Mouse (Mus musculus): ENCODE measurements at regions not wholly inside any gene's neighbourhood (a gene's known extent, or its start where the extent isn't known, plus 50 kb on each side); places are given as distances from the start of the nearest gene placed in this dataset.
"Not testable (repeated sequence)": the region's sequence is repeated elsewhere in the genome, so short reads cannot be mapped to it uniquely, and the experiment has no call there.

DNA sequence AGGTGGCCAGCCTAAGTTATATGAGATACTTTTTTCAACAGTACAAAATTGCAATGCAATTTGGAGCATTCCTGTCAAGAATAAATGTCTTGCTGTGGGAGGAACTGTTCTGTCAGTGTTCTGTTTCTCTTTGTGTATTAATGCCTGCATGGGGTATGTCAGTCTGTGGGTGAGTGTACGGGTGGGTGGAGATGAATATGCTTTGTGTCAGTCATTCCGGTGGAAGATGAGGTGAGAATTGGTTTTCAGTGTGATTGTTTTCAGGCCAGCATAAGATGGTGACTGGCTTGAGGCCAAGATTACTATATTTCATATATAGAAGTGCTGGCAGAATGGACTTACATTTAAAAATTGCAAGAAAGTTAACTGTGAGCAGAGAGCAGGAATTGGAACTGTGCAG, 184.0 kb downstream of the Frk start:
- intact Hi-C loops (cut with DNase I): no loop called here
- peak; percentile 9 to 30 for DNase-seq (ENCODE audit: low spot score in 2 of 2)

GRCm38 (mm10) chr10:34667735-34668439, 184.7 kb downstream of the Frk start:
- intact Hi-C loops (cut with DNase I): no loop called here
- no peak for DNase-seq (ENCODE audit: low spot score in 2 of 2)

DNA sequence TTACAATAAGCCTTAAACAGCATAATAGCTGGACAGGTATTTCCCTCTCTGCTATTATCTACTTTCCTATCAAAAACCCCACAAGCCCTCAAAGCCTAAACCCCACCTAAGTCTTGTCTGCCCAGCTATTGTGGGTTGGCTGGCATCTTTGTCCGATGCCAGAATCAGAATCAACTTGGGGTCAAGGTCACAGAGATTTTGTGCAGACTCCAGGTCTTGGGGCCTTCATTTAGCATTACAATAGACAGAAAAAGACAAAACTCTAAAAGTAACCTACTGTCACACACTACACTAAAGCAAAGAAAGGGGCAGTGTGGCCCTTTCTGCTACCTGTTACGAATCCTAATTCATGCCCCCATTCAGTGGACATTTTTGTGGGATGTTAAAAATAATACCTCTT, 188.6 kb downstream of the Frk start:
- intact Hi-C loops (cut with DNase I): no loop called here
- DNase-seq (ENCODE audit: low spot score in 2 of 2): no peak

- intact Hi-C loops (cut with DNase I); DNase-seq (ENCODE audit: low spot score in 2 of 2): not testable (repeated sequence)
Measured at GRCm38 (mm10) chr10:34699414-34699813, 216.2 kb downstream of the Frk start.

GRCm38 (mm10) chr10:34701956-34702355, 218.8 kb downstream of the Frk start:
- DNase-seq (ENCODE audit: low spot score in 2 of 2): no peak
- intact Hi-C loops (cut with DNase I): no loop called here

DNA sequence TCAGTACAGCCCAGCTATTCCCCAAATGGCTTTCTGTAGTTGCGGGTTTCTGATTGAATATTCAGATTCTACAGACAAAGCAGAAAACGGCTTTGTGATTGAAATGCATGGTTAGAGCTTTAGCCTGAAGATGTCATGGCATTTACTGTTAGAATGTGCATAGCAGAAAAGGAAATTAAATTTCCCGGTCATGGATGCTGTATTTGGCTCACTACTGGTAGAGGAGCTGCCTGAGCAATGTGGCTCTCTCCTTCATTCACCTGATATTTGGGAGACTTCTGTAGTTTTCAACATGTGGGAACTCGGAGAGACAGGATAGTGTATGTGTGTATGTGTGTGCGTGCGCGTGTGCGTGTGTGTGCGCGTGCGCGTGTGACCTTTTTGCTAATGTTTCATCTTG, 222.2 kb downstream of the Frk start:
- intact Hi-C loops (cut with DNase I): no loop called here

GRCm38 (mm10) chr10:34731249-34731648, 248.1 kb downstream of the Frk start:
- DNase-seq (ENCODE audit: low spot score in 2 of 2): no peak
- intact Hi-C loops (cut with DNase I): no loop called here

More for the DNA sequence above, 222.2 kb downstream of the Frk start:
- DNase-seq (ENCODE audit: low spot score in 2 of 2): no peak

DNA sequence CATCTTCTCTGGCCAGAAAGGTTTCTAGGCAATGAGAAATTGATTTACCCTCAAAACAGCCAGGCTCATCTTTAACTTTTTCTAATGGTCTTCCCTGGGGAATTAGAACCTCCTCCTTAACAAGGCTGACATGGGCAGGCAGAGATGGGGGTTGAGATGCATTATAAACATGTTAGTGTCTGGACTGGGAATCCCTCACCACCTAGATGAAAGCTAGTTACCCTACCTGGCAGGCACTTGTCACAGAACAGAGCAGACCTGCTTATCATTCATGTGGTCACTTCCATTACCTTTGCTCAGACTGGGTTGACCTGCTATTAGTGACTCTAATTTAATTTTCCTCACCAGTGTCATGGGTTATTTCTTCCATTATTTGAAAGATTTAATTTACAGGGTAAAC, 279.2 kb downstream of the Frk start:
- no peak for DNase-seq (ENCODE audit: low spot score in 2 of 2)
- intact Hi-C loops (cut with DNase I): no loop called here

DNA sequence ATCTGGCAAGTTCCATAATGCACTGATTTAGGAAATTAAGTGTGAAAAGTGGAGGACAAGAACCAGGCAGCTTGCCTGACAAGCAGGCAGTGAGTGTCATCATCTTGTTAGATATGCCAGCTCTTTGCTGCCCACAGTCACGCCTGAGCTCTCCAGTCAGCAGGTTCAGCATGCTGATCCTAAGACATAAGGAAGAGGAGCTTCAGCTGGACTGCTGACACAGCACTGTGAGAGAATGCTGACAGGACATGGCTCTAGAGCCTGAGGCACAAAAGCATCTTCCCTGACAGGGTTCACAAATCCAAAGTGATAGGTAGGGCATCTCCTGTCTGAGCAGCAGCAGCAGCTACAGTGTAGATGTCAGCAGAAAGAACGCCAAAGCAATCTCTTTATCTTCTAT, 308.9 kb downstream of the Frk start:
- intact Hi-C loops (cut with DNase I): no loop called here
- no peak for DNase-seq (ENCODE audit: low spot score in 2 of 2)

- no peak for DNase-seq (ENCODE audit: low spot score in 2 of 2)
- intact Hi-C loops (cut with DNase I): no loop called here
Measured at GRCm38 (mm10) chr10:34811131-34811530, 327.9 kb downstream of the Frk start.

- intact Hi-C loops (cut with DNase I): no loop called here
- no peak for DNase-seq (ENCODE audit: low spot score in 2 of 2)
Measured at GRCm38 (mm10) chr10:34824121-34824520, 340.9 kb downstream of the Frk start.

DNA sequence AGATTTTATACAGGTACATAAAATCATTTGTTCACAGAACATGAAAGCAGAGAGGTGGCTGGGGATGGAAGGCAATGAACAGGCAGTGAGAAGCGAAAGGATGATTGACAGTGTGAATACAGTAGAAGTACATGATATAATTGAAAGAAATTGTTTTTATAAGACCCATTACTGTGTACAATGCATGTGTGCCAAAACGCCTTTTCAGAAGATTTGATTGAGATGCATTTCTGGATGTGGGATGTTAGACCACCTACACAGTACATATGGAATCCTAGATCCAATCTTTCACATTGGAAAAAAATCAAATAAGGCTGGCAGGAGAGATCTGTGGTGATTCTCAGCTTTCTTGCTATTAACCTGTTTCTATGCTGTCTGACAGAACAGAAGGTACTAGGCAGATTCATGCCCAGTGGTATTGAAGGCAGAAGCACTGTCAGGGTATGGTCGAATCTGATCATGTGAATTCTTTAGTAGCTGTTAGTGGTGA, 358.9 kb downstream of the Frk start:
- no peak for DNase-seq (ENCODE audit: low spot score in 2 of 2)
- intact Hi-C loops (cut with DNase I): no loop called here

GRCm38 (mm10) chr10:34856494-34857146, 373.4 kb downstream of the Frk start:
- DNase-seq (ENCODE audit: low spot score in 2 of 2): no peak
- intact Hi-C loops (cut with DNase I): no loop called here

- DNase-seq (ENCODE audit: low spot score in 2 of 2): no peak
Measured at GRCm38 (mm10) chr10:34862693-34863092, 379.5 kb downstream of the Frk start.

GRCm38 (mm10) chr10:34871888-34872287, 388.7 kb downstream of the Frk start:
- intact Hi-C loops (cut with DNase I): no loop called here
- no peak for DNase-seq (ENCODE audit: low spot score in 2 of 2)

More at GRCm38 (mm10) chr10:34862693-34863092, 379.5 kb downstream of the Frk start:
- intact Hi-C loops (cut with DNase I): no loop called here

DNA sequence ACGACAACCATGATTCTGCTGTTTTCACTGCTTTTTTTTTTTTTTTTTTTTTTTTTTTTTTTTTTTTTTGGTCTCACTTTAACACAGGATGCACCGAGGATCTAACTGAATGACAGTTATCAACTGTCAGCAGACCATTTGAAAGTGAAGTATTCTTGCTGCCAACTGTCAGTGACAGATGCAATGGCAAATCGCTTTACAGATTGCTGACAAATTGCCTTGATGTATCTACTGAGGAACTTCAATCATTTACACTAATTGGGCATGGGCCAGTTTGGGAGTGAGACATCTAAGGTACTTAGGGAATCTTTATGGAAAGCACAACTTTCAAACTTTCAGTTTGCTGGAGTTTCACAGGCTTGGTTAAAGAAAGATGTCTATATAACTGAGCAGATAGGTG, 395.3 kb downstream of the Frk start:
- intact Hi-C loops (cut with DNase I): no loop called here
- no peak for DNase-seq (ENCODE audit: low spot score in 2 of 2)

DNA sequence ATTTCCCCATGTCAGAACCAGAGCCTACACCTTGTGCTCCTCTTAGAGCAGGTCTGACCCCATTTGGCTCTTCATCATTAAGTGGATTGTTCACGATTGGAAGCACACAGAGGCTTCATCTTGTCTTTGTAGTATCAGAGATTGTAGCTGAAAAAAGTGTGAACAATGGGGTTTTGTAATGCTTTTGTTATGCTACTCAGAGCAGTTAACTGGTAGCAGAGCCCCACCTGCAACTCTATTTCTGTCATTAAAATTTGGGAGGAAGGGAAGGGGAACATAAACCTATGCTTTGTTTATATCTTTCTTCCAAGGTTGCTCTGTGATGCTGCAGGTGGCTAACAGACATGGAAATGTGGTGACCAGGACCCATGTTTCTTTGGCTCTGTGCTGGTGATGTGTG, 404.4 kb downstream of the Frk start:
- intact Hi-C loops (cut with DNase I): no loop called here
- no peak for DNase-seq (ENCODE audit: low spot score in 2 of 2)

GRCm38 (mm10) chr10:34904274-34904673, 421.1 kb downstream of the Frk start:
- DNase-seq (ENCODE audit: low spot score in 2 of 2): no peak

DNA sequence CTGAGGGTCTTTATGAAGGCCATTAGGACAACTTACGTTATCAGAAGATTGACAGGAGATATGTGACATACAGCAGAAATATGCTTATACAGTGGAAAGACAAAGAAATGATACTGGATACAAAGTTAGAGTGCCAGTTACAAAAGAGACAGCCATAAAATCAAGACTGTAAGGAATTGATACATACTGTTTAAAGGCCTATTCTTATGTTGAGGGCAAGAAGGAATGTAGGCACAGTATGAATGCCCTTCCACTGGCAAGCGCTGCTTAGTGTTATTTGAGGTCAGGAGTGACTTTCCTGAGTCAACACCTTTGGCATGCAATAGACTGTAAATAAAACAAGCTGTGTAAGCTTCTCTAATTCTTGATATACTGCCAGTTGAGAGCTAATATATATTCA, 421.5 kb downstream of the Frk start:
- DNase-seq (ENCODE audit: low spot score in 2 of 2): no peak
- intact Hi-C loops (cut with DNase I): no loop called here

More at GRCm38 (mm10) chr10:34904274-34904673, 421.1 kb downstream of the Frk start:
- intact Hi-C loops (cut with DNase I): no loop called here

DNA sequence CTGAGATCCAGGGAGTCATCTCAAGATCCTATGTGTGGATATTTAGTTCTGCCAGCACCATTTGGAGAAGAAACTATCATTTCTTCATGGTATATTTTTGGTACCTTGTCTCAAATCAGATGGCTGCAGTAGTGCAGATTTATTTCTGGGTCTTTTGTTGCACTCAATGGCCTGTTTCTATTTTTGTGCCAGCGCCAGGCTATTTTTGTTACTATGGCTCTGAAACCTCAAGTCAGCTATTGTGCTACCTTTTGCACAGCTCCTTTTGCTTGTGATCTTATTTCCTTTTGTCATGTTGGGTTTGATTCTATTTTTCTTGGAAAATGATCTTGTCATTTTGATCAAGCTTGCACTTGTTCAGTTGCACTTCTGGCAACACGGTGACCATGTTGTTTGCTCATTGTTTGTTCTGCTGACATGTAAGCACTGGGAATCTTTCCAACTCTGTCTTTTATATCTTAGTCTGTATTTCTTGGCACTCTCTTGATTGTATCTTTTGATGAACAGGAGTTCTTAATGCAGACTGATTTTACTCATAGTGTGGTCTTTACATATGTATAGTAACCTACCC, 429.0 kb downstream of the Frk start:
- intact Hi-C loops (cut with DNase I): no loop called here
- DNase-seq (ENCODE audit: low spot score in 2 of 2): no peak
